Mouse (Mus musculus) intestine, postnatal 0 days (tissue): ENCODE measurements at regions not wholly inside any gene's neighbourhood (a gene's known extent, or its start where the extent isn't known, plus 50 kb on each side); places are given as distances from the start of the nearest gene placed in this dataset.

Source experiments
- ATAC-seq: fragments of 200-750 bp; cut with Nextera tagmentation; 2 replicates; pipeline ENCODE4 v1.8.0; 2017; ENCODE audit warnings: mild to moderate bottlenecking, moderate TSS enrichment, moderate library complexity
- H3K27ac ChIP-seq: fragments of 300-500 bp; sonication (generic); 2 replicates; pipeline ENCODE4 v1.5.1; 2014; ENCODE audit warnings: mild to moderate bottlenecking, low read depth, low read length, moderate library complexity
- H3K27me3 ChIP-seq: fragments of 300-500 bp; sonication (generic); replicated peaks from 2 replicates; pipeline ENCODE4 v1.6.1; 2014; ENCODE audit warnings: low read length, mixed read lengths; ENCODE audit not compliant: control insufficient read depth, insufficient read depth
- H3K36me3 ChIP-seq: fragments of 300-500 bp; sonication (generic); 2 replicates; pipeline ENCODE4 v1.6.1; 2014; ENCODE audit warnings: mild to moderate bottlenecking, moderate library complexity; ENCODE audit not compliant: control insufficient read depth, insufficient read depth
- H3K4me1 ChIP-seq: fragments of 300-500 bp; sonication (generic); replicated peaks from 2 replicates; pipeline ENCODE4 v1.6.1; 2014; ENCODE audit warnings: antibody characterized with exemption, low read length, mixed read lengths; ENCODE audit not compliant: control insufficient read depth, insufficient read depth
- H3K4me2 ChIP-seq: fragments of 300-500 bp; sonication (generic); replicated peaks from 2 replicates; pipeline ENCODE4 v1.6.1; 2014; ENCODE audit warnings: low read depth, mild to moderate bottlenecking, moderate library complexity
- H3K4me3 ChIP-seq: fragments of 300-500 bp; sonication (generic); 2 replicates; pipeline ENCODE4 v1.5.1; 2014; ENCODE audit warnings: low read depth, low read length
- H3K9ac ChIP-seq: fragments of 300-500 bp; sonication (generic); 2 replicates; pipeline ENCODE4 v1.6.1; 2014; ENCODE audit warnings: mild to moderate bottlenecking, low read depth, low read length
- H3K9me3 ChIP-seq: fragments of 300-500 bp; sonication (generic); 2 replicates; pipeline ENCODE4 v1.6.1; 2016; ENCODE audit warnings: mixed run types; ENCODE audit not compliant: control insufficient read depth
- CTCF ChIP-seq: sonication (generic); IDR thresholded peaks from 2 replicates; pipeline ENCODE4 v1.5.1; 2016; ENCODE audit warnings: low read depth, mild to moderate bottlenecking, control low read depth, antibody characterized with exemption, moderate library complexity
- WGBS: fragments of 180-500 bp; shearing (Covaris S2); extraction: QIAGEN DNeasy Blood & Tissue Kit; methylation state at CpG from one replicate; pipeline ENCODE4 v1.1.7; 2014; 5-methylcytosine and 5-hydroxymethylcytosine counted together

DNA sequence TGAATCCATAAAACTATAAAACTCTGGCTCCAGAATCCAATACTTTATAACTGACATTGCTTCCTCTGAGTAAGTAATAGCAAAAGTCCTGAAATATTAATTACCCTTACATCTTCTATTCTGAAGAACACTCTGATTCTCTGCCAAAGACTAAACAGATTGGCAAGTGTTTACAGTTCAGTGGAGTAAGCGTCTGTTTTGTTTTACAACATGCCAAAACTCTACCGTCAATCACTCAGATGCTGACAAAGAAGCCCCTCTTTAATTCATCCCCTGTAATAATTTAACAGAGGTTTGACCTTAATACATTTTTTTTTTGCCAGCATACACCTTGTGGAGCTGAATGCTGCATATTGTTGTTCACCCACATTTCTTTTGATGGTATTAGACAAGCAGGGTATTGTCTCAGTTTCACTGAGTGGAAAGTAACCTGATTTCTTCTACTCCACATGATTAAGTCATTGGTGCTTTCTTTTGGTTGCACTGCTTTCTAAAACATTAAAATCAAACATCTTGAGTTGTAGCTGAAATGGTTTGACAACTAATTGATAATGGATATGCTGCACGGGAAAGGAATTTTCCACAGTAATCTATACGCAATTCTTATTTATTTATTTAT is 796.2 kb upstream of the Sel1l start:
- no peak for TF ChIP-seq CTCF
- Histone ChIP-seq H3K4me3 (no peak overlapping the region), H3K4me2 (no peak overlapping the region), H3K4me1 (no peaks in the 10 kb centered on the region), H3K9me3 (no peaks in the 10 kb centered on the region), H3K27me3 (no peaks in the 10 kb centered on the region), H3K9ac (no peak overlapping the region), H3K36me3 (no peaks in the 10 kb centered on the region), H3K27ac (no peak overlapping the region)
- WGBS = 68% methylated on average over 4 of the region's 4 CpGs
- ATAC-seq = no peak

DNA sequence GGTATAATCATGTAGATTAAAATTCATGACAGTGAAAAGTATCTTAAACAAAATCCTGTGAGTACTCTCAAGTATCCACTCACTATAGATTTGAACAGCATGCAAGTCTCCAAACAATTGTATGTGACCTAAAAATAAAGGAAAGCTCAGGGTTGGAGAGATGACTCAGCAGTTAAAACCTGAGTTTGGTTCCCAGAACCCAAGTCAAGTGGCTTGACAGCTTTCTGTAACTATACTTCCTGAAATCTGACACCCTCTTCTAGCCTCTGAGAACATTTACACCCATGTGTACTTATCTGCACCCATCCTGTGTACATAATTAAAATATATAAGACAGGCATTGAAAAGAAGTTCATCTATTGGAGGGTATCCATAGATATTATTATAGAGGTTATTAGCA is 770.2 kb upstream of the Sel1l start:
- ATAC-seq = no peak

DNA sequence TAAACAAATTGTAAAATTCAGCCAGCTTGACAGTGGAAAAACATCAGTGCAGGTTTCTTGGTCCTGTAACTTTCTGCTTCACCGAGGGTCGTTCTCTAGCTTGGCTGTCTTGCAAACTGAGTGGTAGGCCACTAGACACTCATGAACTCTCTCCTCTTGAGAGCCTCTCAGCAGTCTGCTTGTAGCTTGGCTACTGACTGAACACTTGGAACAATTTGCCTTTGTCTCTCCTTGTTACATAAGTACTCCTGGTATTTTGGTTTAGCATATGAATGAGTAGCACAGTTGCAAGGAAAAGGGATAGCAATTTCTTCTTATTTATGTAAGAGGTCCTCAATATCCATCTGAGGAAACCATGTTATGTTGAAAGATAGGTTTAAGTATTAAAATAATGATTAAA is 769.6 kb upstream of the Sel1l start:
- Histone ChIP-seq H3K27me3 (no peaks in the 10 kb centered on the region), H3K9me3 (no peaks in the 10 kb centered on the region), H3K27ac (no peak overlapping the region), H3K9ac (no peak overlapping the region), H3K4me1 (no peaks in the 10 kb centered on the region), H3K4me3 (no peak overlapping the region), H3K36me3 (no peaks in the 10 kb centered on the region), H3K4me2 (no peak overlapping the region)
- TF ChIP-seq CTCF = no peak
- no peak for ATAC-seq
- 49% methylated on average over 2 of the region's 2 CpGs for WGBS

More for the DNA sequence above, 770.2 kb upstream of the Sel1l start:
- H3K27me3 ChIP-seq = no peaks in the 10 kb centered on the region
- no peaks in the 10 kb centered on the region for H3K4me1 ChIP-seq
- H3K27ac ChIP-seq = no peak overlapping the region
- H3K9ac ChIP-seq = no peak overlapping the region
- H3K36me3 ChIP-seq = no peaks in the 10 kb centered on the region
- no peak overlapping the region for H3K4me2 ChIP-seq
- no peaks in the 10 kb centered on the region for H3K9me3 ChIP-seq
- no peak for TF ChIP-seq CTCF
- no peak overlapping the region for H3K4me3 ChIP-seq

DNA sequence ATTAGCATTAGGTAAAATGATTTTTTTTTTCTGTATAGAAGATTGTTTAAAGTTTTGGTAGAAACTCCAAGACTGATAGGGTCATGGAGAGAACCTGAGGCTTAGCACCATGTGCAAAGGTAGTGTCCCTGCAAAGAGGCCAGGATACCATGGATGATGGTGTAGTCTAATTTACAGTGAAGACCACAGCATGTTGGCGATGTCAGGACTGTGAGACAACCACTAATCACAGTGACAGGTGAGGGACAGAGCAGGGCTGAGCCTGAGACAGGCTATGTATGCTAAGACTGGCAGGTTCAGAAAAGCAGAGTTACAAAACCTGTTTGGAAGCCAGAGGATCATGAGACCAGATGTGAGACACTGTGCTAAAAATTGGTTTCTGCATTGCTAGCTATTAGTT is 752.7 kb upstream of the Sel1l start:
- H3K9me3 ChIP-seq = no peaks in the 10 kb centered on the region
- H3K4me2 ChIP-seq = no peak overlapping the region
- H3K27ac ChIP-seq = no peak overlapping the region
- H3K27me3 ChIP-seq = no peaks in the 10 kb centered on the region
- no peak overlapping the region for H3K9ac ChIP-seq
- H3K4me1 ChIP-seq = no peaks in the 10 kb centered on the region
- 72% methylated on average over 1 of the region's 1 CpGs for WGBS
- TF ChIP-seq CTCF = no peak
- H3K36me3 ChIP-seq = no peaks in the 10 kb centered on the region
- no peak for ATAC-seq
- H3K4me3 ChIP-seq = no peak overlapping the region

DNA sequence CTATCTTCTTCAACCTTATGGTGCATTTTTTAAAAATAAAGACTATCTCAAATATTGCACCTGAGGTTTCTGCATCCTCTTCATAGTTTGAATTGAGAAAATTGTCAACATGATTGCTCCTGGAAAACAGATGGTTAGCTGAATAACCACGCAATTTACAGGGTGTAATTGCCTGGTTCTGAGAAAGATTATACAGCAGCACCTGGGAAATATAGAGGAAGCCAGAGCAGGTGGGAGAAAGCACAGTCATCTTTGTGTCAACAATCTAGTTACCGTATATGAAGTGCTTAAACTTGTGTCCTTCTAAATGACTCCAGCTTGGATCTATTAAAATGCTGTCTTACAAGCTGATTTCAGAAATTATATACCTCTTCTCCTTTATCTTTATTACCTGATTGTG is 740.8 kb upstream of the Sel1l start:
- no peaks in the 10 kb centered on the region for H3K27me3 ChIP-seq
- WGBS = 49% methylated on average over 2 of the region's 2 CpGs
- TF ChIP-seq CTCF = no peak

DNA sequence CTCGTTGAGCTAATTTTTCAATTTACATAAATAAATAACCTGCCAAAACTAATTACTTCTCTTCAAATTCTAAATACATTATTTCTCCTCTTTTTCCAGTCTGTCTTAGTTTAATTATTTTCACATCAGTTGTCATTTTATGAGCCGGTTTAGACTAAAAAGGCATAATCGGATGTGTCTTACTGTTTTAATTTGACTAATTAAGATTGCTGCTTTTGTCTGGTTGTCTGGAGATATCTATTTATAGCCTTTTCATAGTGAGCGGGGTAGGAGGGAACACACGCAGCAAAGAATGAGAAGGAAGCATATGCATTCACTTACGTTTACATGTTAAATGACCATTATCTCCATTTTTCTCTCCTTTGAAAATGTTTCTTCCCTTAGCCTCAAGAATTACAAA is 740.3 kb upstream of the Sel1l start:
- Histone ChIP-seq H3K4me3 (no peak overlapping the region), H3K9me3 (no peaks in the 10 kb centered on the region), H3K4me1 (no peaks in the 10 kb centered on the region), H3K9ac (no peak overlapping the region), H3K27ac (no peak overlapping the region), H3K27me3 (no peaks in the 10 kb centered on the region), H3K36me3 (no peaks in the 10 kb centered on the region), H3K4me2 (no peak overlapping the region)
- WGBS = 76% methylated on average over 6 of the region's 6 CpGs
- TF ChIP-seq CTCF = no peak
- ATAC-seq = no peak

More for the DNA sequence above, 740.8 kb upstream of the Sel1l start:
- no peaks in the 10 kb centered on the region for H3K9me3 ChIP-seq
- H3K36me3 ChIP-seq = no peaks in the 10 kb centered on the region
- H3K9ac ChIP-seq = no peak overlapping the region
- no peaks in the 10 kb centered on the region for H3K4me1 ChIP-seq
- no peak overlapping the region for H3K4me3 ChIP-seq
- H3K4me2 ChIP-seq = no peak overlapping the region
- H3K27ac ChIP-seq = no peak overlapping the region
- ATAC-seq = no peak

DNA sequence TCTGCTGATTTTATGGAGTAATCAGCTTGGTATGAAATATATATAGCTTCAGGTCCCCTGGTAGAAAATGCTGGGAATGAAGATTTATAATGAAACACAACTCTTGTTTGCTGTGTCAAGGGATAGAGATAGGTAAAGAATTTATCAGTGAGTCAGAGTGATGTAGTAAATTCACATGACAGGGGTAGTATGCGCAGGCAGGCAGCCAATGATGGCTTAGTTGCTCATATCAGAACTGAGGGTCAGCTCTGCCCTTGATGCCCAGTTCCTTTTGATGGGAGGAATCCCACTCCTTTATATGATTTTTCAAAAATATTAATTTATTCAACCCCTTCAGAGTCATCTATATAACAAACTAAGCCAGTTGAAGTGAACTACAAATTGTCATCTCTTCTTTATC is 729.6 kb upstream of the Sel1l start:
- no peak for ATAC-seq
- no peak for TF ChIP-seq CTCF
- 94% methylated on average over 1 of the region's 1 CpGs for WGBS
- Histone ChIP-seq H3K36me3 (no peaks in the 10 kb centered on the region), H3K4me1 (no peaks in the 10 kb centered on the region), H3K9me3 (no peaks in the 10 kb centered on the region), H3K9ac (no peak overlapping the region), H3K27ac (no peak overlapping the region), H3K4me3 (no peak overlapping the region), H3K27me3 (no peaks in the 10 kb centered on the region), H3K4me2 (no peak overlapping the region)
